Mouse (Mus musculus): ENCODE data around the gene Oat.

Gene Oat

DNA sequence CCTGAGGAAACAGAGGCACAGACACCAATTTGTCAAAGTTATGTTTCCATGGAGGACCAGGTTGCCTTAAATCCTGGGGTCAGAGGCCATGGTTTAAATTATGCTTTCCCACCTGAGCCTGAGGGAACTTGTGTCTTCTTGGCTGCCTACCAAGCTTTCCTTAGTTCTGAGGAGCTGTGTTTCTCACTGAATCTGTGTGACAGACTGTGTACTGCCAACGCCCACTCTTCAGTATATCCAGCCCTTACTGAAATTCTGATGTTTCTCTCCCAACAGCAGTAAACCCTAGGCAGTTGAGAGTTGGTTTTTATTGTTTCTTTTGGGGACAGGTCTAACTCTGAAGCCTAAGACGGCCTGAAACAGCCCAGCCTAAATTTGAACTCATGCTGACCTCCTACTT lies 17.6 kb upstream of the Oat start:
- no peak for DNase-seq (ENCODE audit: low spot score in 2 of 2)

DNA sequence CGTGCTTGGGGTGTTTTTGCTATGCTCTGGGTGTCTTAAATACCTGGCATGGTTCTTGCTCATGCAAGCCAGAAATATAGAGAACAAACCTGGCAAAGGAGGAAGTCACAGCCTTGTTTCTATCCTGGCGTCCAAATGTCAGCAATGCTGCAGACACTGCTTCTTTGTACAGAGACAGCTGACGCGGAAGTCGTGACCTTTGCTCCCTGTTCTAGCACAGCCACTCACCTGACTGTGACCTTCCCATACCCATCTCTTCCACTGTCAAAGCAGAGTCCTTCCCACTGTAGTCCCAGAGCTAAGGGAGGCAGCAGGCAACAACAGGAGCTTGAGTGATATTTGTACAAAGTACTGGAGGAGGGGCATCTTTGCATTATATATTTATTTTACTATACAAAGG lies 13.4 kb upstream of the Oat start:
- no peak for DNase-seq (ENCODE audit: low spot score in 2 of 2)

DNA sequence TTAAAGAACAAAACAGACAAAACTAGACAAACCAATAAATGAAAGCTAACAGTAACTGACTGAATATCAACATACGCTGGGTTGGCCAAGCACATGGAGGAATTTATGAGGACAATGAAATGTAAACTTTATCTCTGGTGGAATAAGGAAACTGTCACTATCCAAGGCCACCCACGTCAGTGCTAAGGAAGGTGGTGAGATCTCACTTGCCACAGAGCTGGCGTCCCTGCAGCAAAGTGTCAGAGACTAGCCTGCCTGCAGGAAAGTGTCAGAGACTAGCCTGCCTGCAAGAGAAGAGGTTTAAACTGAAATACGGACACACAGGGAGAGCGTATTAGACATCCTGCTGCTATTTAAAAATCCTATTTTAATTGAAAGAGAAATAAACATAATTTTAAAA lies 11.0 kb upstream of the Oat start:
- no peak for DNase-seq (ENCODE audit: low spot score in 2 of 2)

DNA sequence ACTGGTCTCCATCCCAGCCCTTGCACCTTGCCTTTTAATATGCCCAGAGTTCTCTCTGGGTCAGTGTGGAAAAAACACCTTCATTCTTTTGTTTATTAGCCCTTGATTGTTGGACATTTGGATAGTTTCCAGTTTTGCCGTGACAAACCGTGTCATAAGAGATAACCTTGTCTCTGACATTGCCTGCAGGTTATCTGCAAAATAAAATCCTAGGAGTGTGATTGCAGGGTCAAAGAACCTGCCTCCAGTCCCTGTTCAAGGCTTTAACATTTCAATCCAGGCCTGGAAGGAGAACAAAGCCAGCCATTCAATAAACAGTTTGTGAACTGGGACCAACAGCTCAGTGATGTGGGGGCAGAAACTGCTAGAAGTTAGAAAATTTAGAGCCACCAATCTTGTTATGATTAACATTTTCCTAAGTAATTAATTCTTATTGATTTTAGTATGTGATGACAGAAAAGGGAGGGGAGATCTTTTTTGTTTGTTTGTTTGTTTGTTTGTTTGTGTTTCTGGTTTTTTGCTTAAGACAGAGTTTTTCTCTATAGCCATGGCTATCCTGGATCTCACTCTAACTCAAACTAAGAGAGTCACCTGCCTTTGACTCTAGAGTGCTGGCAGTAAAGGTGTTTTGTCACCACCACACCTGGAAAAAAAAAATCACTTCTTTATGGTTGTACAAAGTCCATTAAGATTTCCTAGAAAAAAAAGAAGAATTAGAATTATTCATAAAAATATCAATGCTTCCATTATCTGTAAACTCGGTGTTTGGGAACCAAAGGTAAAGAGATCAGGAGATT lies 9.7 kb upstream of the Oat start:
- no peak for DNase-seq (ENCODE audit: low spot score in 2 of 2)

DNA sequence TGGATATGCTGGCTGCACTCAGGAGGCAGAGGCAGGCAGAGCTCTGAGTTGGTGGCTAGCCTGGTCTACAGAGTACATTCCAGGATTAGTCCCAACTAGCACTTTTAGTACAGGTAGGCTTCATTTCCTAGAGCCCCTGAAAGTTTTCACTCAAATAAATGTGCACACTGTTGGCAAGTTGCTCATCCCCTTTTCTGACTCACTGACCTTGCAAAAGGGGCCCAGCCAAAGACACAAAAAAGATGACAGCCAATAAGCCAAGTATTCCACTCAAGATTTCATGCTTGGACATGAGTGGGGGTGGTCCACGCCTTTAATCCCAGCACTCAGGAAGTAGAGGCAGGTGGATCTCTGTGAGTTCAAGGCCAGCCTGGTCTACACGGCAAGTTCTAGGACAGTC lies 5.2 kb upstream of the Oat start:
- DNase-seq (ENCODE audit: low spot score in 2 of 2), result no peak

DNA sequence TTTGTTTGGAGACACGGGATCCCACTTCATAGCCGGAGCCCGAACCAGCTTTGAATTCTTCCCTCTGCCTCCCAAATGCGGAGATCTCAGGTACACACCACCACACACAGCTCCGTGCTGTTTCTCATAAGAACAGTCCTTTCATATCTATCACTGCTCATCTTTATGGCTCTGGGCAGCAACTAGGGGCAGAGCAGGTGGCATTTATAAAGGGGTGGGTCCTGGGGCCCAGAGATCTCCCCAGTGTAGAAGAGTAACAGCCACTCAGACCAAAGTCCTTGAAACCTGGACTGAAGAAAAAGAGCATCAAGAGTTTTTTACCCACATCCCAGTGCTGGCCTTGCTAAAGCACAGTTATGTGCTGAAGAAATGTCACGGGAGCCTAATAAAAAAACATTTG lies 4.3 kb upstream of the Oat start:
- DNase-seq (ENCODE audit: low spot score in 2 of 2), result no peak

DNA sequence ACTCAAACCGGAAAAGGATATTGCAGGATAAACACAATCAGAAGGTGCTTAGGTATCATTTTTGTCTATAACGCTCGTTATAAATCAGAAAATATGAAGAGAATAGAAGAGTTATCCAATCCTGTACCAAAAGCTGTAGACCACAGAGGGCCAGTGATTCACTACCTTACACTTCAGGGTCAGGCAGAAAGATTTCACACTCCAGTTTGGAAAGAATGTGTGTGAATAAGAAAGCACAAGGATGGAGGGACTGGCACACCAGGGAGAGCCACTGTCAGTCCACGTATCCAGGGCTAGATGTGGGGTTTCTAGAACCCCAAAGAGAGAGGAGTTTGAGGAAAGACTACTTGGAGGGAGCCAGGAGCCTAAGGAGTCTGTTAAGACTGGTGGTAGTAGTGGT lies 693 bp upstream of the Oat start:
- no peak for DNase-seq (ENCODE audit: low spot score in 2 of 2)

DNA sequence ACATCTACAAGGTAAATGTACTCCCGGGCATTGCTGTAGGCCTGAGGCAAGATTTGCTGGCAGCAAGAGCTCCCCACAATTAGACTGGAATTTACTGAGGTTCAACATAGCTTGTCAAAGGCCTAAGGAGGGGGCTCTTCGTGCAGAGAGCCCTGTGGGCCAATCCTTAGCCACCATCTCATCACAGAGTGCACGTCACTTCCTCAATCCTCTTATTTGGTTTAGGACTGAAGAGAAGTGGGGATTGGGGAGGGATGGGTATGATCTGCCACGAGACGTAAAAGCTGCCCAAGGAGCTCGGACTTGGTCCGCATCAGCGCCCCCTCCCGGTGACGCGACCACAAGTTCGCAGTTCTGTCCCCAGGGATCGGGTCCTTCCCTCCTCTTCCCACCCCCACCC lies 575 bp downstream of the Oat start:
- peak; percentile 68 to 79 for DNase-seq (ENCODE audit: low spot score in 2 of 2)

DNA sequence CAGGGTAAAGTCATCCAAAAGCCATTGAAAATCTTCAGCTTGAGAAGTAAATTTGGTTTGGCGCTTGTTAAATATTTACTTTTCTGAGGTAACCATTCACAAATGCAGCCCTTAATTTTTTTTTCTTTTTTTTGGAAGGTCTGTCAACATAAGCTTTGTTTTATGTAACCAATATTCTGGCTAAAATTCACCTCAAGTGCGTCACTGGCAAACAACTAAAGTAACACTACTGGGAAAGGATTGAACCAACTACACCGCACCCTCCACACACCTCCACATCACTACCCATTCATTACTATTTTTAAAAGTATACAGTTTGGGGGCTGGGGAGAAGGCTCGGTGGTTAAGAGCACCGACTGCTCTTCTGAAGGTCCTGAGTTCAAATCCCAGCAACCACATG lies 1.6 kb downstream of the Oat start:
- DNase-seq (ENCODE audit: low spot score in 2 of 2), result no peak

DNA sequence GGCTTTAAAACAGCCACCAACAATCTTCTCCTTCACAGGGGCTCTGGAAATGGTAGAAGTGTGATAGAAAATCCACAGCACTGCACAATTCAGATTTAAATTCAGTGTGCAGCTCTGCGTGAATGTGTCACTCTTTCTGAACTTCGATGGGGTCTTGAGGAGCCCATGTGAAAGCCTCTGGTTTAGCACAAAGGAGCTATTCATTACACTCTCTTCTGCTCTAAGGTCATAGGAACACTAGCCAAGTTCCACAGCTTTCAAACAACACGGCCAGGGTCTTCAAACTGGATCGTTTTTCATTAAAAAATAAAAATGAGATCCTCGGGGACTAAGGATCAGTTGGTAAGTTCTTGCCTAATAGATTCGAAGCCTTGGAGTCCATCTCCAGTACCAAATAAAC lies 3.0 kb downstream of the Oat start:
- DNase-seq (ENCODE audit: low spot score in 2 of 2), result no peak

DNA sequence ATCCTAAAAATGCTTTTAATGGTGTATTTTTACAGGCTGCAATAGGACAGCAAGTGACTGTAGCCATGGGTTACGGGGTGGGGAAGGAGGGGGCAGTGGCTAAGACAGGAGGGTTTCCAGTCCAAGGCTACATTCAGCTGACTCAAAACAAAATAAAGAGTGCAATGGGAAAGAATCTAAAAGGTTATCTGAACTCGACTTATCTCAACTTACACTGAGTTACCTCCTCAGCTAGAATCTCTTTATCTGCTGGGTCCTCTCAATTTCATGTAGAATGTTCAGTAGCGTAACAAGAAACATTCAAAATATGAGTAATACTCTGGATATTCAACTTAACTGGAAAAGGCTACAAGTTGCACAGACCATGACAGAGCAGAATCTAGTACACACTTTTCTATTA lies 3.5 kb downstream of the Oat start:
- DNase-seq (ENCODE audit: low spot score in 2 of 2), result no peak

DNA sequence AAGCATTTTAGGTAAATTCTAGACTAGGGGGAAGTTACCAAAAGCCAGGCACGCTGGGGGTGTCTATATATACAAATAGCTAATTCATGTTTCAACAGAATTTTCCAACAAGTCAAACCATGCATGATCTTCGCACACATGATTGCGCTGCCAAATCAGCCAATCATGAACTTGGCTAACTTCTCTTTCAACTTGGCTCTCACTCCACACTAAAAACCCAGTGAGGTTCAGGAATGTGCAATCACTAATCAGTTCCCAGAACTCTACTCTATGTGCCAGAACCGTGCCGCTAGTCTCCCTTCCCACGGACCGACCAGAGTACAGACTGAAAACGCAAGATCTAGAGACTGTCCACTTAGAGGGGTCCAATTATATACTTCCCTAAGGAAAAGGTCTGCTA lies 4.7 kb downstream of the Oat start:
- DNase-seq (ENCODE audit: low spot score in 2 of 2), result peak in 1 of 2 experiments; percentile 27

DNA sequence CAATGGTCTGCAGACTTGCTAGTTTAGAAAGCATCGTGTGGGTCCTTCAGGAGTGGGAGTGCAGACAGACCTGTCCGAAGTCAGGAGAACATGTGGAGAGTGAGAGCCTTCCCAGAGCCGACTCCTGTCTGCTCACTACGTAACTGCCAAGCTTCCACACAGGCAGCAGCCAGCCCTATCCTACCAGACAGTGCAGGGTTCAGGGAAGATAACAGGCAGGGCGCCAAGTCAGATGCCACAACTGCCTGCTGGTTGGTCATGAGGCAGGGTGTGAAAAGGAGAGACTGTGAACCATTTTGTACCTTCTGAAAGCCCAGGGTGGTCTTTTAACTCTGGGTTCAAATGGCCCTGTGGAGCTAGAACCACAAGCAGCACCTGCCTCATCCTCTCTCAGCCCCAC lies 6.1 kb downstream of the Oat start:
- DNase-seq (ENCODE audit: low spot score in 2 of 2), result no peak

DNA sequence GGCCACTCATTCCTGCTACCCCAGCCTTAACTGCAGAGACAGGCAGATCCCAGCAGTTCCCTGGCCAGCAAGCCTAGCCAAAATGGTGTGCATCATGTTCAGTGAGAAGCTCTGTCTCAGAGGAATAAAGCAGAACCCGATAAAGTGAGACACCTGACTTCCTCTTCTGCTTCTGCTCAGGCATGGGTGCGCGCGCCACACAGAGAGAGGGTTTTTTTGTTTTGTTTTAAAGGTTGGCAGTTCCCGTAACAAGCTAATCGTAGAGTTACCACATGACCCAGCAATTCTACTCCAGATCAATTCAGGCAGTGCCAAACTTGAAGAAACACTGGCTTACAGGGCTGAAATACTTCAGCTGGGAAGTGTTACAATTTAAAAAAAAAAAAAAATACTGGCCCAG lies 7.4 kb downstream of the Oat start:
- DNase-seq (ENCODE audit: low spot score in 2 of 2), result no peak

DNA sequence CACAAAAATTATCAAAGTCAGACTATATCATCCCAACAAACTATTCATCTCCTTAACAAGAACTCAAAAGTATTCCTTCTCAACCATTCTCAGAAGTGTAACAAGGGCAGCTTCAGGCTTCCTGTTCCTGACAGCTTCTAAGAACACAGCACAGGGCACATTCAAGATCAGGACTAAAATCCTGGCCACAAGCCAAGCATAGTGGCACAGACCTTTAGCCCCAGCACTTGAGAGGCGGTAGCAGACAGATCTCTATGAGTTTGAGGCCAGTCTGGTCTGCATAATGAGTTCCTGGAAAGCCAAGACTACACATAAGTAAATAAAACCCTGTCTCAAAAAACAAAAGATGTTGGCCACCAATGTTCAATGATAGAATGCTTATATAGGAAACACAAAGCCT lies 10.4 kb downstream of the Oat start:
- no peak for DNase-seq (ENCODE audit: low spot score in 2 of 2)

DNA sequence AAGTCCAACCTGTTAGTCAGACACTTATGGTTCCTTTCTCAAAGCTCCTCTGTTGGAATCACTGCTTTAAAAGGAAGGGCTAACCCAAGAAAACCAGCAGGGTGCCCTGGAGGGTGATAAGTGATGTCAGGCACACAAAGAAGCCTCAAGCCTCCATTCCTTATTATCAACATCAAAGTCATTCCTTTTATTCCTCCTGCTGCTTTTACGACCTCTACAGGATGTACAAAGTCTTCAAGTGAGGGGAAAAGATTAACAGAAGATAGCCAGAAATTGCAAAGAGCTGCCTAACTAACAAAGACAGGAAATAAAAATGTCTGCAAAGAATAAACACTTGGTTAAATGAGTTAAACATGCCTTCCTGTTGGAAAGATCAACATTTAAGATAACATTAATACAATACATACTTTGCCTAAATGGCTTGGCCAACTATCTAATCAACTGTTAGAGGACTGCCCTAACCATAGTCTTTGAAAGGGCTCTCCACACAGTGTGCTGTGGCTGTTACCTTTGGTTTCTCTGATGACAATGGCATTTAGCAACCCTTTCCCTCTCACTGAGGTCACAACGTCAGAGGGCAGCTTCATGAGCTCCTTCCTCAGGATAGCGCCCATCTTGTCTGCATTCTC lies 16.9 kb downstream of the Oat start:
- no peak for DNase-seq (ENCODE audit: low spot score in 2 of 2)

DNA sequence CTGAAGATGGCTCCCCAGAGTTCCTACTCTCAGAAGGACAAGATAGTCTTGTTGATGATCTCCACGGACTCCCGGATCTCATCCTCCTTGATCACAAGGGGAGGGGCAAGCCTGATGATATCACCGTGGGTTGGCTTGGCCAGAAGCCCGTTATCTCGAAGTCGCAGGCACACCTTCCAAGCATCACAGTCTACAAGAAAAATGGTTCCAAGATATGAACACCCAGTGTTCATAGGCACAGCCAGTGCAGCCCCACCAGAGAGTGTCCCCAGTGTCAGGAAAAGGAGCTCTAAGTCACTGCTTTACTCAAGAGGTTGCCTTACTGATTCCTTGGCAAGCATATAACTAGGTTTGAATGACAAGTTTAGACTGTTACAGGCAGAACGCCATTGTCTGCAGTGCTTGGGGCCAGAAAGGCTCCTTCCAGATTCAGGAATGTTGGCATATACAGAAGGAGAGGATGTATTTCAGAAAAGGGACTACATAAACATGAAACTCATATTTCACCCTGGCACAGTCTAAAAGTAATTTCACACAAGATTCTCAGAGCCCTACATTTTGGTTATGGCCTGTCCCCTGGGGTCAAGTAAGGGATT lies 18.0 kb downstream of the Oat start:
- DNase-seq (ENCODE audit: low spot score in 2 of 2), result no peak

DNA sequence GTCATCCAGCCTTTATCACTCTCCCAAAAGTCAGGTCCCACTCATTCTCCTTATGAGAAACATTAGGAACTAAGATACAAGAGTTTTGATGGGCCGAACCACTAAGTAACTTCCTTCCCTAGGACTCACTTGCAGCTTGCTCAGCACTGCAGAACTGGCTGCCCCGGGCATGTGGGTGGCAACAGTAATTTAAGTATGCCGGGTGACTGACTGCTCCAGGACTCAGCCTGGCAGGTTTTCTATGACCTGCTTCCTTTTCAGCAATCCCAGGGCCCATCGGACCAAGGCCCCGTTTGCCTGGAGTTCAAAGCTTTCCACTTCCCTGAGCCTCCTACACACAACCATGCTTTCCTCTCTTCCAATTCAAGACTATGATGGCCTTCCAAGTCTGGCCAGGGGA lies 19.6 kb downstream of the Oat start:
- DNase-seq (ENCODE audit: low spot score in 2 of 2), result no peak

DNA sequence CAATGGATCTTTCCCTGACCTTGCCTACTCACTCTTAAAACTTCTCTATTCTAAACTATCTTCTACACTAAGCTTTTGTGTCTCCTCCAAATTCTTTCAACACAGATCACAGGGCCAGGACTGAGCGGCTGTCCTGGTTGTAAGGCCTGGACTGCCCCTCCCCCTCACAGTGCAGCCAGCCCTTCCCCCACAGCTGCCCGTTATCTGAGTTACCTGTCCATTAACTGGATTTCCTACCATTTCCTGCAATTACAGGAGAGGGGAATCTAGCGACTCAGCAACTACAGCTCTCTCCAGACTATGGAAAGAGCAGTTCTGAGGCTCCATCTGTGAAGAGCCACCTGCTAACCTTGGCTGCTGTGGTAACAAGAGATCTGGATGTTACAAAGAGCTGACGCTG lies 20.3 kb downstream of the Oat start:
- DNase-seq (ENCODE audit: low spot score in 2 of 2), result no peak

DNA sequence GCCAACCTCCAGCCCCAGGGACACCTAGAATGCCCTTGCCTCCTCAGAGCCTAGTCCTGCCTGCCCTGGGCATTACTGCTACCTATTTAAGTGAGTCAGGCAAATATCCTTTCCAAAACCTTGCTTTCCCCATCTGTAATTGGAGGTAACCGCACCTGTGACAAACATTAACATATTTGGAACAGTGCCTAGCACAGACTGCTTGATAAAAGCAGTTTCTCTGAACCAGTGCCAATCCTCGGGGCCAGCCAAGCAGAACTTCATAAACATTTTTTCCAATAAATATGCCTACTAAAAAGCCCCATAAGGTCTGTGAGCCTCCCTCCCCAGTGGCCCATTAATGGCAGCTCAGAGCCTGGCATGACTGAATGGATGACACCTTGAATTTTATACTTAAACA lies 22.1 kb downstream of the Oat start:
- no peak for DNase-seq (ENCODE audit: low spot score in 2 of 2)

DNA sequence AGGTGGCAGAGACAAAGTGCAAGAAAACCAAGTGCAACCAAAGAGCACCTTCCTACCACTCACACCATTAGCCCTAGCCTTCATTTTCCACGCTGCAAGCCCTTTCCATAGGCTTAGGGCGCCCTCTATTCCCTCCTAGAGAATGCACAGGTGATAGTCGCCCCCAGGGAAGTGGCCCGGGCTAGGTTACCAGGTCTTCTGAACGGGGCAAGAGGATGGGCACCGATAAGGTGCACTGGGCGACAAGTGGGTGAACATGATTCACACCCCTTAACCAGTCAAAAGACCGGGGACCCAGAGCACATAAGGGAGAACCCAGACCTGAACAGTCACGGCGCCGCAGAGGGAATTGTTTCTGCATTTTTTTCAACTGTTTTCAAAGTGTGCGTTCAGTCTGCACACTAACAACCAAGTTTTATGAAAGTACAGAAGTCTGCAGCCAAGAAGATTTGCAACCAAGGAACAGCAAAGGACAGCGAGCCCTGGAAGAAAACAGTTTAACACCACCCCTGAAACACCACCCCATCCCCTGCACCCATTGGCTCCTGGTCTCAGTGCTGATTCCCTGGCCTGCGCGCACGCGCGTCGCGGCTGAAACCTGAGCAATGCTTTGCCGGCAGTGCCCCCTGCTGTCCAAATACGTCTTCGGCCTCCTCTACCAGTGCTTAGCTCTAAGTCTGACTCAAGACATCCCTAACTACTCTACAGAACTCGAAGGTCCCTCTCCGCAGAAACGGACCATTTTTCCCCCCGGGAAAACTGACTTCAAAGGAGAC lies 24.7 kb downstream of the Oat start:
- peak; percentile 96 to 97 for DNase-seq (ENCODE audit: low spot score in 2 of 2)

DNA sequence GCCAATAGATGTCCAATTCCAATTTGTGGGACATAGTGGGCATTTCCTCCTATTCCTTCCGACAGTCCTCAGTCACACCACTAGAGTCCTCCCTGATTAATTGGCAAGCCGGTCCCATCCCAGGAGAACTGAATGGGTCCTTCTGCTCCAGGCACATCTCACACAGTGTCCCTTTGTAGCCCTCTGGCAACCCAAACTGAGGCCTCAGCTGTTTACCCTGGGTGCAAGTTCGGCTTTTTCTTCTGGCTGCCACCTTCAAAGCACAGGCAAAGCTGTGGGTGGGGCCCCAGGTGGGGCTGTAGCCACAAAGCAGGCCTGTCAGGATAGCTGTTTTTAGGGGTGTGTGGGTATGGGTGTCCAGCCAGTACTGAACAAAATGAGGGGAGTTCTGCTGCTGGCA lies 29.1 kb downstream of the Oat start:
- no peak for DNase-seq (ENCODE audit: low spot score in 2 of 2)

DNA sequence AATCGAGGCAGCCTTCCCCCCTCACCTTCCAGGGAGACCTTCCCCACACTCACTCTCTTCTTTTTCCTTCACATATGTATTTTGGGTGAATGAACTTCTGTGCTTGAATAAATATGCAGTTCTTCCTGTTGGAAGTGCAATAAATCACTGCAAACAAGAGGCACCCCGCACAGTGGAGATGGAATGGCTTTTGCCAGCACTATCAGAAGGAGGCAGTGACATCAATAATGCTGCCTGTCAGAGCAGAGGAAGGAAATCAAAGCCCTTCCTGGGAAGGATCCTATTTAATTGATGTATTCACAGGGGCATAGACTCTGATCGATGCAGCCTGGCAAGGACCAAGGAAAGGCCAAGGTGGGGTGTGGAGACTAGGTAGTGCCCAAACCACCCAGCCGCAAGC lies 33.8 kb downstream of the Oat start:
- DNase-seq (ENCODE audit: low spot score in 2 of 2), result no peak

All from cerebellum, postnatal 4 days (tissue).